Mouse (Mus musculus): Measurements from ENCODE around the gene Lgr6. TPM values are rescaled to one million over a fixed set of nuclear protein-coding genes. Genes with fewer than 3 reads are reported as not detected.

Lgr6 gene
- polyA plus RNA-seq, 1 experiment from 2014 or later: 0.35 TPM

- WGBS: 47% methylated on average over 7 of the region's 7 CpGs
- no peaks in the 10 kb centered on the region for H3K27me3 ChIP-seq (ENCODE audit: control insufficient read depth, insufficient read depth, low read length)
- ATAC-seq (ENCODE audit: low FRiP score, low TSS enrichment) (no peak), DNase-seq (ENCODE audit: low spot score) (no peak)
- H3K36me3 ChIP-seq (ENCODE audit: control insufficient read depth, insufficient read depth, low read length): no peaks in the 10 kb centered on the region
- no peak overlapping the region for H3K9ac ChIP-seq (ENCODE audit: low read length)
- H3K9me3 ChIP-seq (ENCODE audit: control insufficient read depth, low read length): no peaks in the 10 kb centered on the region
- H3K27ac ChIP-seq (replicated peaks): no peak overlapping the region
- H3K4me2 ChIP-seq (replicated peaks; ENCODE audit: low read depth): no peak overlapping the region
- no peak for TF ChIP-seq CTCF (IDR thresholded peaks at IDR 0.05; ENCODE audit: low read depth)
- TF ChIP-seq EP300 (optimal IDR thresholded peaks at IDR 0.05): no peak
- no peaks in the 10 kb centered on the region for H3K4me1 ChIP-seq (replicated peaks; ENCODE audit: control insufficient read depth, insufficient read depth)
- H3K4me3 ChIP-seq (ENCODE audit: low read depth, low read length): no peak overlapping the region
Measured at GRCm38 (mm10) chr1:135005696-135006095, 99.4 kb downstream of the Lgr6 start.

DNA sequence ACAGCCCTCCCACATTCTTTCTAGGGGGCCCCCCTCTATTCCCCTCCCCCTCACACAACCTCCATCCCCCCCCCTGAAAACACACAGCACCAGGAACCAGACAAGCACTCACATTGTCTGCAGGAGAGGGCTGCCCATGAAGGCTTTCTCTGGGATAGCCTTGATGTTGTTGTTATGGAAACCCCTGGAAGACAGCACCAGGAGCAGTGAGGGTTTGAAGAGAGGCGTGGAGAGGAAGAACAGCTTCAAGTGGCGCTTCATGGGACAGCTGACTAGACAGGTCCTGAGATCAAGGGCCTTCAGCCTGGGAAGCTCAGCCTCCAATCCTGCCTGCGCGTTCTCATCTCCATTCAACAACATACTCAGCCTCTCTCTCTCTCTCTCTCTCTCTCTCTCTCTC lies 101.7 kb downstream of the Lgr6 start:
- ATAC-seq (ENCODE audit: low FRiP score, low TSS enrichment) (no peak), DNase-seq (ENCODE audit: low spot score) (no peak)
- Histone ChIP-seq H3K27ac (replicated peaks) (no peak overlapping the region), H3K4me3 (ENCODE audit: low read depth, low read length) (no peak overlapping the region), H3K27me3 (ENCODE audit: control insufficient read depth, insufficient read depth, low read length) (no peaks in the 10 kb centered on the region), H3K9ac (ENCODE audit: low read length) (no peak overlapping the region), H3K36me3 (ENCODE audit: control insufficient read depth, insufficient read depth, low read length) (no peaks in the 10 kb centered on the region), H3K4me1 (replicated peaks; ENCODE audit: control insufficient read depth, insufficient read depth) (no peaks in the 10 kb centered on the region), H3K4me2 (replicated peaks; ENCODE audit: low read depth) (no peak overlapping the region), H3K9me3 (ENCODE audit: control insufficient read depth, low read length) (no peaks in the 10 kb centered on the region)
- TF ChIP-seq CTCF (IDR thresholded peaks at IDR 0.05; ENCODE audit: low read depth): no peak
- TF ChIP-seq EP300 (optimal IDR thresholded peaks at IDR 0.05): no peak
- WGBS: 59% methylated on average over 4 of the region's 4 CpGs

DNA sequence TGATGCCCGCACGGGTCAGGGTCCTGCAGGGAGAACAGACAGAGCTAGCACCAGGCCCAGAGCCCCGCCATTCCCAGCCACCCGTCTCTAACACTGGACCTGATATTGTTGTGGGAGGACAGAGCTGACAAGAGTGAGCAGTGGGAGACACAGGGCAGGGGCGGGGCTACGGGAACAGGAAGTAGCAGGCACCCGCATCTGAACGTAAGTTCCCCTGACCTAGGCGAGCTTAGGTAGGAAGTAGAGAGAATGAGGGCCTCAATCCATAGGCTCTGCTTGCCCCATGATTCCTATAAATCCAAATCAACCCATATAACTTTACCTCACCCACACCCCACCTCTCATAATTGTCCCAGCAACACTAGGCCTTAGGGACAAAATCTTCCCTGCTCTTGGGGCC lies 104.5 kb downstream of the Lgr6 start:
- no peak for TF ChIP-seq CTCF (IDR thresholded peaks at IDR 0.05; ENCODE audit: low read depth)
- Histone ChIP-seq H3K27me3 (ENCODE audit: control insufficient read depth, insufficient read depth, low read length) (no peaks in the 10 kb centered on the region), H3K9ac (ENCODE audit: low read length) (no peak overlapping the region), H3K27ac (replicated peaks) (no peak overlapping the region), H3K36me3 (ENCODE audit: control insufficient read depth, insufficient read depth, low read length) (no peaks in the 10 kb centered on the region), H3K9me3 (ENCODE audit: control insufficient read depth, low read length) (no peaks in the 10 kb centered on the region), H3K4me3 (ENCODE audit: low read depth, low read length) (no peak overlapping the region), H3K4me2 (replicated peaks; ENCODE audit: low read depth) (no peak overlapping the region), H3K4me1 (replicated peaks; ENCODE audit: control insufficient read depth, insufficient read depth) (no peaks in the 10 kb centered on the region)
- ATAC-seq (ENCODE audit: low FRiP score, low TSS enrichment) (no peak), DNase-seq (ENCODE audit: low spot score) (no peak)
- WGBS: 77% methylated on average over 9 of the region's 9 CpGs

GRCm38 (mm10) chr1:134998231-134998630 lies 106.8 kb downstream of the Lgr6 start:
- Histone ChIP-seq H3K27ac (replicated peaks) (no peak overlapping the region), H3K27me3 (ENCODE audit: control insufficient read depth, insufficient read depth, low read length) (no peaks in the 10 kb centered on the region), H3K9ac (ENCODE audit: low read length) (no peak overlapping the region), H3K4me3 (ENCODE audit: low read depth, low read length) (no peak overlapping the region), H3K4me1 (replicated peaks; ENCODE audit: control insufficient read depth, insufficient read depth) (no peaks in the 10 kb centered on the region), H3K36me3 (ENCODE audit: control insufficient read depth, insufficient read depth, low read length) (no peaks in the 10 kb centered on the region), H3K9me3 (ENCODE audit: control insufficient read depth, low read length) (no peaks in the 10 kb centered on the region), H3K4me2 (replicated peaks; ENCODE audit: low read depth) (no peak overlapping the region)
- ATAC-seq (ENCODE audit: low FRiP score, low TSS enrichment): no peak
- DNase-seq (ENCODE audit: low spot score): no peak
- no peak for TF ChIP-seq CTCF (IDR thresholded peaks at IDR 0.05; ENCODE audit: low read depth)
- TF ChIP-seq EP300 (optimal IDR thresholded peaks at IDR 0.05): no peak
- WGBS: 83% methylated on average over 8 of the region's 8 CpGs

DNA sequence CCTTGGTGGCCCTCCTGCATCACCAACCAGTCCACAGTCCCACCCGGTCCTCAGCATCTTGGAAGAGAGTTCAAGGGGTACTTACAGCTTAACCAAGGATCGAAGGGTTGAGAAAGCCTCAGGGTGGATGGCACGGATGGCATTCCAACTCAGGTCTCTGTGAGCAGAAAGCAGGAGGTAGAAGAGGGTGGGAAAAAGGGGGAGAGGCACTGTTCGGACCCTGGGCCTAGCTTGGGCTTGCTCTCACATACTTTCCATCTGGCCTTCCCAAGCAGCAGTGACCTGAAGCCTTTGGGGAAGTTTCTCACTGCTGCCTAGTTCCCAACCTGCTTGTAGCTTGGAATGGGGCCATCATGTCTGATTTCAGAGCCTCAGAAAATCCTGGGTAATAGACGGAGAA lies 107.5 kb downstream of the Lgr6 start:
- no peak overlapping the region for H3K4me2 ChIP-seq (replicated peaks; ENCODE audit: low read depth)
- H3K36me3 ChIP-seq (ENCODE audit: control insufficient read depth, insufficient read depth, low read length): no peaks in the 10 kb centered on the region
- H3K9ac ChIP-seq (ENCODE audit: low read length): no peak overlapping the region
- no peaks in the 10 kb centered on the region for H3K9me3 ChIP-seq (ENCODE audit: control insufficient read depth, low read length)
- H3K27me3 ChIP-seq (ENCODE audit: control insufficient read depth, insufficient read depth, low read length): no peaks in the 10 kb centered on the region
- H3K4me1 ChIP-seq (replicated peaks; ENCODE audit: control insufficient read depth, insufficient read depth): no peaks in the 10 kb centered on the region
- H3K27ac ChIP-seq (replicated peaks): no peak overlapping the region
- no peak overlapping the region for H3K4me3 ChIP-seq (ENCODE audit: low read depth, low read length)
- TF ChIP-seq CTCF (IDR thresholded peaks at IDR 0.05; ENCODE audit: low read depth) (no peak), EP300 (optimal IDR thresholded peaks at IDR 0.05) (no peak)
- ATAC-seq (ENCODE audit: low FRiP score, low TSS enrichment) (no peak), DNase-seq (ENCODE audit: low spot score) (no peak)
- WGBS: 64% methylated on average over 5 of the region's 5 CpGs

GRCm38 (mm10) chr1:134996471-134996870 lies 108.6 kb downstream of the Lgr6 start:
- DNase-seq (ENCODE audit: low spot score): no peak
- no peak overlapping the region for H3K27ac ChIP-seq (replicated peaks)
- H3K4me1 ChIP-seq (replicated peaks; ENCODE audit: control insufficient read depth, insufficient read depth): no peaks in the 10 kb centered on the region
- WGBS: 82% methylated on average over 7 of the region's 7 CpGs
- TF ChIP-seq CTCF (IDR thresholded peaks at IDR 0.05; ENCODE audit: low read depth) (no peak), EP300 (optimal IDR thresholded peaks at IDR 0.05) (no peak)
- no peak overlapping the region for H3K9ac ChIP-seq (ENCODE audit: low read length)
- no peaks in the 10 kb centered on the region for H3K27me3 ChIP-seq (ENCODE audit: control insufficient read depth, insufficient read depth, low read length)
- ATAC-seq (ENCODE audit: low FRiP score, low TSS enrichment): no peak
- H3K4me2 ChIP-seq (replicated peaks; ENCODE audit: low read depth): no peak overlapping the region
- H3K9me3 ChIP-seq (ENCODE audit: control insufficient read depth, low read length): no peaks in the 10 kb centered on the region
- H3K36me3 ChIP-seq (ENCODE audit: control insufficient read depth, insufficient read depth, low read length): no peaks in the 10 kb centered on the region
- no peak overlapping the region for H3K4me3 ChIP-seq (ENCODE audit: low read depth, low read length)
